16 mouse cellular contexts compared by ENCODE assay signal in the genomic region with DNA sequence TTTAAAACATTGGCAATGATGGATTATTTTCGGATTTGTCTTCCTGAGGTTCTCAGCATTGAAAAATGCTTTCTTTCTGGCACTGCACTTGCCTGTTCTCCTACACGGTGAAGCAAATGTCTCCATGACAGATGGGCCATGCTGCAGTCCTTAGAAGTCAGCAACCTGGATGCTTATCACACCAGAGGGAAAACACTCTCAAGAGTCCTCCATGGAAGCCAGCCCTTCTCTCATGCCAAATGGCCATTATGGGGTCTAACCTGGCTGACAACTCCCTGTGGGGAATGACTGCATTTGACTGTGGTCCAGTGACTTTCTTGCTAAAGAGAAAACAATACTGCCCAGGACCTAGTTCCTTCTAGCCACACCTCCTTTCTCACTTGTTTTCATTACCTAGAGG.
"Had no signal": no experiment of that assay in that cellular context is flagged by ENCODE, and none has a peak within 500 bp of the region (broad histone marks: within the 10 kb centered on the region; RNA-seq: fewer than 3 reads in every experiment).

No protein-coding gene starts in this region.

- DNase-seq: kidney, adult 9 months; kidney, postnatal 10 days; kidney, postnatal 4 days; lung, postnatal 14 days; right cerebral cortex, postnatal 25 days; thymus, postnatal 36 days had no signal

- H3K9me3 ChIP-seq: limb, embryonic 10.5 days; lung, embryonic 15.5 days; midbrain, embryonic 15.5 days; neural tube, embryonic 13.5 days had no signal

- H3K27me3 ChIP-seq: lung, embryonic 15.5 days; megakaryocyte, embryonic 14.5 days; midbrain, embryonic 15.5 days; neural tube, embryonic 13.5 days had no signal

- H3K4me2 ChIP-seq: liver, embryonic 11.5 days; lung, embryonic 15.5 days; midbrain, embryonic 11.5 days; midbrain, embryonic 15.5 days; neural tube, embryonic 13.5 days had no signal

- H3K27ac ChIP-seq: layer of hippocampus, adult 2 months; left cerebral cortex, adult 2 months; limb, embryonic 10.5 days; lung, embryonic 15.5 days; macrophage; midbrain, embryonic 15.5 days; neural tube, embryonic 13.5 days had no signal

- H3K9ac ChIP-seq: lung, embryonic 15.5 days; midbrain, embryonic 15.5 days; neural tube, embryonic 13.5 days had no signal

- H3K4me1 ChIP-seq: limb, embryonic 10.5 days; lung, embryonic 15.5 days; megakaryocyte, embryonic 14.5 days; midbrain, embryonic 15.5 days; neural tube, embryonic 13.5 days had no signal

- H3K36me3 ChIP-seq: limb, embryonic 10.5 days; lung, embryonic 15.5 days; midbrain, embryonic 15.5 days; neural tube, embryonic 13.5 days had no signal

- ATAC-seq: midbrain, embryonic 15.5 days had no signal

- H3K4me3 ChIP-seq: layer of hippocampus, adult 2 months; left cerebral cortex, adult 2 months; limb, embryonic 10.5 days; lung, embryonic 15.5 days; megakaryocyte, embryonic 14.5 days; midbrain, embryonic 15.5 days; neural tube, embryonic 13.5 days had no signal
